Mouse (Mus musculus) kidney, adult 2 months (tissue): ENCODE data around the gene Casp2. TPM values are rescaled to one million over a fixed set of nuclear protein-coding genes. Genes with fewer than 3 reads are reported as not detected.

Experiments used
- DNase-seq: peaks from one replicate; pipeline ENCODE4 v3.0.0; 2021
- H3K27ac ChIP-seq: fragments of 200-500 bp; 2 replicates; pipeline ENCODE4 v1.5.1; 2012; ENCODE audit warnings: low read depth, low read length, control low read depth, inconsistent platforms; ENCODE audit not compliant: insufficient read depth
- H3K27me3 ChIP-seq: fragments of 200-500 bp; replicated peaks from 2 replicates; pipeline ENCODE4 v1.6.1; 2012; ENCODE audit warnings: mild to moderate bottlenecking, moderate library complexity, low read length, inconsistent platforms; ENCODE audit not compliant: control insufficient read depth, insufficient read depth
- H3K36me3 ChIP-seq: fragments of 200-500 bp; 2 replicates; pipeline ENCODE4 v1.6.1; 2012; ENCODE audit warnings: mild to moderate bottlenecking, moderate library complexity, low read length, inconsistent platforms; ENCODE audit not compliant: control insufficient read depth, insufficient read depth
- H3K4me1 ChIP-seq: fragments of 200-500 bp; 2 replicates; pipeline ENCODE4 v1.6.1; 2011; ENCODE audit warnings: low read length; ENCODE audit not compliant: control insufficient read depth, insufficient read depth
- H3K4me3 ChIP-seq: fragments of 200-500 bp; 2 replicates; pipeline ENCODE4 v1.5.1; 2011; ENCODE audit warnings: mild to moderate bottlenecking, low read depth, low read length, control low read depth; ENCODE audit not compliant: insufficient read depth
- CTCF ChIP-seq: fragments of 200-500 bp; conservative IDR thresholded peaks from 2 replicates; pipeline ENCODE4 v1.5.1; 2011; ENCODE audit warnings: low read depth, mild to moderate bottlenecking, control low read depth, low read length, moderate library complexity, mixed read lengths; ENCODE audit not compliant: insufficient read depth, insufficient read length
- POLR2A ChIP-seq: fragments of 200-500 bp; IDR thresholded peaks from one replicate; pipeline ENCODE4 v1.6.1; 2011; ENCODE audit warnings: low read depth, low read length, control low read depth
- WGBS: fragments of 180-500 bp; shearing (Covaris S2); methylation state at CpG from one replicate; pipeline ENCODE4 v1.1.7; 2018; 5-methylcytosine and 5-hydroxymethylcytosine counted together
- polyA plus RNA-seq: library from polyadenylated mRNA; depleted of rRNA; stranded (reverse); fragments of >200 nt; gene quantifications from 2 replicates; pipeline ENCODE4 v1.2.3, GENCODE M21; 2012

Casp2 gene
- polyA plus RNA-seq, 1 experiment: 17.4 TPM

- TF ChIP-seq CTCF (no peak), POLR2A (no peak)
- 87% methylated on average over 2 of the region's 2 CpGs for WGBS
- Histone ChIP-seq H3K4me3 (no peak overlapping the region), H3K4me1 (no peaks in the 10 kb centered on the region), H3K27ac (no peak overlapping the region), H3K27me3 (no peaks in the 10 kb centered on the region), H3K36me3 (no peaks in the 10 kb centered on the region)
- DNase-seq: no peak
Observed at GRCm38 (mm10) chr6:42310427-42311053, 45.8 kb downstream of the Casp2 start.

- H3K36me3 ChIP-seq: no peaks in the 10 kb centered on the region
- WGBS: 73% methylated on average over 4 of the region's 4 CpGs
- no peak overlapping the region for H3K4me3 ChIP-seq
- H3K4me1 ChIP-seq: no peaks in the 10 kb centered on the region
- no peak for DNase-seq
- H3K27ac ChIP-seq: no peak overlapping the region
- TF ChIP-seq CTCF: no peak
- no peak for TF ChIP-seq POLR2A
- no peaks in the 10 kb centered on the region for H3K27me3 ChIP-seq
Observed at GRCm38 (mm10) chr6:42318293-42318692, 53.5 kb downstream of the Casp2 start.

- Histone ChIP-seq H3K4me3 (peak overlapping the region; percentile 44; the same call in 1 of the 2 replicates), H3K4me1 (no peaks in the 10 kb centered on the region), H3K27ac (no peak overlapping the region), H3K36me3 (no peaks in the 10 kb centered on the region), H3K27me3 (peaks cover 2% of the 10 kb centered on the region; the same call in 1 of the 2 replicates)
- DNase-seq: no peak
- TF ChIP-seq POLR2A (no peak), CTCF (no peak)
- WGBS: 5% methylated on average over 28 of the region's 28 CpGs
Observed at GRCm38 (mm10) chr6:42323371-42324066, 58.7 kb downstream of the Casp2 start.

- WGBS: 2% methylated on average over 17 of the region's 32 CpGs
Observed at GRCm38 (mm10) chr6:42324067-42324481, 59.3 kb downstream of the Casp2 start.

GRCm38 (mm10) chr6:42324482-42325267 lies 59.9 kb downstream of the Casp2 start, which contains the start of gene Fam131b:
Fam131b (minus strand) TSS chr6:42324643.
- Histone ChIP-seq H3K4me3 (peak within 1 kb of the TSS; percentile 44; the same call in 1 of the 2 replicates), H3K27ac (no peak within 1 kb of the TSS), H3K36me3 (no peaks in the 10 kb centered on the region), H3K27me3 (peaks cover 2% of the 10 kb centered on the region; the same call in 1 of the 2 replicates), H3K4me1 (no peaks in the 10 kb centered on the region)
- TF ChIP-seq CTCF (no peak), POLR2A (no peak)
- DNase-seq: no peak
- WGBS: 1% methylated on average over 37 of the region's 68 CpGs

More at GRCm38 (mm10) chr6:42324067-42324481, 59.3 kb downstream of the Casp2 start:
- no peaks in the 10 kb centered on the region for H3K4me1 ChIP-seq
- H3K36me3 ChIP-seq: no peaks in the 10 kb centered on the region
- TF ChIP-seq POLR2A (no peak), CTCF (no peak)
- no peak overlapping the region for H3K27ac ChIP-seq
- DNase-seq: no peak
- peaks cover 2% of the 10 kb centered on the region; the same call in 1 of the 2 replicates for H3K27me3 ChIP-seq
- H3K4me3 ChIP-seq: peak overlapping the region; percentile 44; the same call in 1 of the 2 replicates

- TF ChIP-seq POLR2A (no peak), CTCF (peak; percentile 78)
- Histone ChIP-seq H3K4me3 (no peak overlapping the region), H3K27ac (no peak overlapping the region), H3K4me1 (no peaks in the 10 kb centered on the region), H3K27me3 (peaks cover 2% of the 10 kb centered on the region; the same call in 1 of the 2 replicates), H3K36me3 (no peaks in the 10 kb centered on the region)
- 9% methylated on average over 7 of the region's 7 CpGs for WGBS
- DNase-seq: peak; percentile 72
Observed at GRCm38 (mm10) chr6:42325268-42325609, 60.5 kb downstream of the Casp2 start.
